Comparison of ENCODE assay signal across 18 mouse cellular contexts in genomic region chr14:75862701-75863100, GRCm38 (mm10). TPM values are rescaled to one million over a fixed set of nuclear protein-coding genes. Genes with fewer than 3 reads are reported as not detected.
DNase-seq lines count a peak whose midpoint lies in the region; ATAC-seq and TF ChIP-seq lines count a peak whose summit lies in the region.
"Had no signal": no experiment of that assay in that cellular context is flagged by ENCODE, and none has a peak within 500 bp of the region (broad histone marks: within the 10 kb centered on the region; RNA-seq: fewer than 3 reads in every experiment).

No protein-coding gene starts in this region.

- H3K4me1 ChIP-seq in heart, embryonic 15.5 days (replicated peaks), result peaks cover 15% of the 10 kb centered on the region
- H3K4me1 ChIP-seq in lung, embryonic 15.5 days, result peaks cover 15% of the 10 kb centered on the region

- H3ac ChIP-seq in myocyte (ENCODE audit: control insufficient read depth, insufficient read length), result no peak overlapping the region

- WGBS in heart, embryonic 15.5 days, result 80% methylated on average over 6 of the region's 6 CpGs
- 82% methylated on average over 6 of the region's 6 CpGs for WGBS in lung, embryonic 15.5 days

- H3K9ac ChIP-seq in heart, embryonic 15.5 days, result no peak overlapping the region
- H3K9ac ChIP-seq in lung, embryonic 15.5 days, result no peak overlapping the region
- H3K9ac ChIP-seq: forebrain, embryonic 15.5 days; limb, embryonic 13.5 days; liver, embryonic 15.5 days had no signal

- no peak for ATAC-seq in heart, embryonic 15.5 days (replicated peaks; ENCODE audit: insufficient number of reproducible peaks, insufficient read depth, low FRiP score, low read depth)
- no peak for ATAC-seq in lung, embryonic 15.5 days (ENCODE audit: borderline replicate concordance, extremely low read depth, low FRiP score, low TSS enrichment)

- no peak for TF ChIP-seq POLR2A in myocyte (IDR thresholded peaks at IDR 0.05; ENCODE audit: insufficient read length, low read depth)

- DNase-seq in heart, postnatal 10 days, result no peak
- DNase-seq in lung, adult 18-20 months, result no peak
- peak; percentile 42 for DNase-seq in ZHBTc4 (ENCODE audit: low read depth, low spot score)
- DNase-seq in layer of hippocampus, postnatal 10 days (ENCODE audit: low spot score in 2 of 2), result no peak
- DNase-seq in adrenal gland, postnatal 10 days, result no peak
- DNase-seq: cerebellum, adult 11 months; cerebellum, postnatal 25 days; retina, postnatal 1 day; thymus, postnatal 14 days had no signal

- no peak overlapping the region for H3K4me3 ChIP-seq in heart, embryonic 15.5 days
- H3K4me3 ChIP-seq in lung, embryonic 15.5 days, result no peak overlapping the region
- H3K4me3 ChIP-seq in myocyte, result no peak overlapping the region
- H3K4me3 ChIP-seq: erythroblast, embryonic 14.5 days; forebrain, embryonic 15.5 days; hindbrain, embryonic 10.5 days; left cerebral cortex, adult 2 months; limb, embryonic 13.5 days; liver, embryonic 15.5 days had no signal

- H3K36me3 ChIP-seq in heart, embryonic 15.5 days, result no peaks in the 10 kb centered on the region
- no peaks in the 10 kb centered on the region for H3K36me3 ChIP-seq in lung, embryonic 15.5 days
- H3K36me3 ChIP-seq in myocyte (ENCODE audit: control insufficient read depth, insufficient read depth), result no peaks in the 10 kb centered on the region
- H3K36me3 ChIP-seq: forebrain, embryonic 15.5 days; limb, embryonic 13.5 days; liver, embryonic 15.5 days had no signal

- no peaks in the 10 kb centered on the region for H3K79me2 ChIP-seq in myocyte (ENCODE audit: control insufficient read depth, insufficient read depth)

- no peaks in the 10 kb centered on the region for H3K27me3 ChIP-seq in heart, embryonic 15.5 days
- no peaks in the 10 kb centered on the region for H3K27me3 ChIP-seq in lung, embryonic 15.5 days
- no peaks in the 10 kb centered on the region for H3K27me3 ChIP-seq in myocyte (ENCODE audit: control insufficient read depth, insufficient read depth, insufficient read length)
- H3K27me3 ChIP-seq: forebrain, embryonic 15.5 days; limb, embryonic 13.5 days; liver, embryonic 15.5 days had no signal

- H3K9me3 ChIP-seq in heart, embryonic 15.5 days (replicated peaks), result no peaks in the 10 kb centered on the region
- no peaks in the 10 kb centered on the region for H3K9me3 ChIP-seq in lung, embryonic 15.5 days
- H3K9me3 ChIP-seq: forebrain, embryonic 15.5 days; limb, embryonic 13.5 days; liver, embryonic 15.5 days had no signal

- intact Hi-C loops in heart, postnatal 10 days (cut with DNase I), result loop anchor here (1.0 kb wide), 1 partner anchor 17 kb away; the partner anchor contains the start of gene Tpt1

- H3K4me2 ChIP-seq in heart, embryonic 15.5 days, result no peak overlapping the region
- H3K4me2 ChIP-seq in lung, embryonic 15.5 days, result no peak overlapping the region
- H3K4me2 ChIP-seq in myocyte (ENCODE audit: low read depth), result peak overlapping the region; percentile 47
- H3K4me2 ChIP-seq: forebrain, embryonic 15.5 days; limb, embryonic 13.5 days; liver, embryonic 15.5 days had no signal

- peak overlapping the region; percentile 86 for H3K27ac ChIP-seq in heart, embryonic 15.5 days
- H3K27ac ChIP-seq in lung, embryonic 15.5 days, result peak overlapping the region; percentile 83
- H3K27ac ChIP-seq: left cerebral cortex, adult 2 months; liver, embryonic 15.5 days had no signal

TF ChIP-seq in myocyte, 11 proteins besides CTCF, POLR2A, EP300 and RAD21:
- TF ChIP-seq MAX (IDR thresholded peaks at IDR 0.05; ENCODE audit: low read depth) (no peak), POLR2AphosphoS2 (IDR thresholded peaks at IDR 0.05; ENCODE audit: insufficient read length, low read depth) (no peak), TCF3 (IDR thresholded peaks at IDR 0.05; ENCODE audit: insufficient read length, low read depth) (no peak), MYOG (IDR thresholded peaks at IDR 0.05; ENCODE audit: control insufficient read depth in 1 of 3, insufficient read depth in 1 of 3, insufficient read length in 2 of 3, low read depth in 2 of 3) (no peak), USF1 (IDR thresholded peaks at IDR 0.05; ENCODE audit: low read depth) (no peak), MYOD1 (IDR thresholded peaks at IDR 0.05; ENCODE audit: control insufficient read depth in 1 of 3, insufficient read length in 2 of 3, low read depth in 2 of 3) (no peak), REST (IDR thresholded peaks at IDR 0.05; ENCODE audit: insufficient read depth, insufficient read length) (no peak), E2F4 (IDR thresholded peaks at IDR 0.05; ENCODE audit: insufficient read depth) (no peak), SRF (IDR thresholded peaks at IDR 0.05; ENCODE audit: control insufficient read depth, insufficient read length, low read depth) (no peak), CEBPB (IDR thresholded peaks at IDR 0.05; ENCODE audit: insufficient read depth, poor library complexity, severe bottlenecking) (no peak), TCF12 (IDR thresholded peaks at IDR 0.05; ENCODE audit: insufficient read depth, poor library complexity, severe bottlenecking) (no peak)

RNA-seq across cellular contexts. Expression of gene Tpt1, which starts 17.8 kb away (rescaled TPM):
- 751 and 926 TPM in 2 replicates for polyA plus RNA-seq in heart, embryonic 15.5 days (2015; fragmentation: Nextera tagmentation; extraction: Ambion mirVana)
- total RNA-seq in heart, postnatal 10 days (2021), result 1,000 to 10,000 TPM; 3,104 to 3,215 TPM
- polyA plus RNA-seq in lung, embryonic 15.5 days (2015; fragmentation: Nextera tagmentation; extraction: Ambion mirVana), result 998 and 1,067 TPM in 2 replicates
- 6,214 TPM for polyA plus RNA-seq in myocyte (2012; fragmentation: generic; extraction: Trizol)
- 1,000 to 10,000 TPM; 1,133 to 1,398 TPM for total RNA-seq in layer of hippocampus, postnatal 10 days (2021)
- total RNA-seq in adrenal gland, postnatal 10 days (2021), result 1,000 to 10,000 TPM; 3,217 to 3,266 TPM
